Mouse (Mus musculus) ovary, postnatal 14 days (tissue): ENCODE results near the gene Ost4.
A peak's percentile ranks its signal among the peaks of the same experiment; 100 is the strongest.

ENCODE experiments used
- DNase-seq: peaks from one replicate; pipeline ENCODE4 v3.0.0; 2022; ENCODE audit warnings: low spot score

Ost4 gene

GRCm38 (mm10) chr5:30907413-30908059 is at the start of gene Ost4:
Gene Ost4, minus strand, starts transcription at chr5:30907788.
- peak; percentile 95 for DNase-seq

GRCm38 (mm10) chr5:30955751-30956150 is 48.2 kb upstream of the Ost4 start:
- no peak for DNase-seq

- no peak for DNase-seq
Measured at GRCm38 (mm10) chr5:30954556-30954955, 47.0 kb upstream of the Ost4 start.

GRCm38 (mm10) chr5:30954065-30954464 is 46.5 kb upstream of the Ost4 start:
- no peak for DNase-seq

- no peak for DNase-seq
Measured at GRCm38 (mm10) chr5:30952551-30952950, 45.0 kb upstream of the Ost4 start.

GRCm38 (mm10) chr5:30951706-30952105 is 44.1 kb upstream of the Ost4 start:
- no peak for DNase-seq

- no peak for DNase-seq
Measured at GRCm38 (mm10) chr5:30950922-30951321, 43.3 kb upstream of the Ost4 start.

GRCm38 (mm10) chr5:30950451-30950850 is 42.9 kb upstream of the Ost4 start:
- DNase-seq = no peak

- peak; percentile 85 for DNase-seq
Measured at GRCm38 (mm10) chr5:30949654-30950326, 42.2 kb upstream of the Ost4 start.

- no peak for DNase-seq
Measured at GRCm38 (mm10) chr5:30948620-30949019, 41.0 kb upstream of the Ost4 start.

- DNase-seq = no peak
Measured at GRCm38 (mm10) chr5:30944956-30945781, 37.6 kb upstream of the Ost4 start, which contains the start of gene Cgref1. Gene Cgref1, minus strand, starts transcription at chr5:30945591.

GRCm38 (mm10) chr5:30944344-30944743 is 36.8 kb upstream of the Ost4 start:
- no peak for DNase-seq

GRCm38 (mm10) chr5:30943004-30943403 is 35.4 kb upstream of the Ost4 start:
- DNase-seq = no peak

- DNase-seq = no peak
Measured at GRCm38 (mm10) chr5:30934725-30935461, 27.3 kb upstream of the Ost4 start.

GRCm38 (mm10) chr5:30933705-30934104 is 26.1 kb upstream of the Ost4 start:
- DNase-seq = no peak

GRCm38 (mm10) chr5:30931378-30931777 is 23.8 kb upstream of the Ost4 start:
- DNase-seq = no peak

- no peak for DNase-seq
Measured at GRCm38 (mm10) chr5:30930846-30931245, 23.3 kb upstream of the Ost4 start.

- peak; percentile 67 for DNase-seq
Measured at GRCm38 (mm10) chr5:30930121-30930520, 22.5 kb upstream of the Ost4 start.

- no peak for DNase-seq
Measured at GRCm38 (mm10) chr5:30927945-30928529, 20.4 kb upstream of the Ost4 start.

- DNase-seq = no peak
Measured at GRCm38 (mm10) chr5:30926073-30926472, 18.5 kb upstream of the Ost4 start.

GRCm38 (mm10) chr5:30925217-30925616 is 17.6 kb upstream of the Ost4 start:
- DNase-seq = no peak

GRCm38 (mm10) chr5:30924614-30925013 is 17.0 kb upstream of the Ost4 start:
- no peak for DNase-seq
